In the genomic region with DNA sequence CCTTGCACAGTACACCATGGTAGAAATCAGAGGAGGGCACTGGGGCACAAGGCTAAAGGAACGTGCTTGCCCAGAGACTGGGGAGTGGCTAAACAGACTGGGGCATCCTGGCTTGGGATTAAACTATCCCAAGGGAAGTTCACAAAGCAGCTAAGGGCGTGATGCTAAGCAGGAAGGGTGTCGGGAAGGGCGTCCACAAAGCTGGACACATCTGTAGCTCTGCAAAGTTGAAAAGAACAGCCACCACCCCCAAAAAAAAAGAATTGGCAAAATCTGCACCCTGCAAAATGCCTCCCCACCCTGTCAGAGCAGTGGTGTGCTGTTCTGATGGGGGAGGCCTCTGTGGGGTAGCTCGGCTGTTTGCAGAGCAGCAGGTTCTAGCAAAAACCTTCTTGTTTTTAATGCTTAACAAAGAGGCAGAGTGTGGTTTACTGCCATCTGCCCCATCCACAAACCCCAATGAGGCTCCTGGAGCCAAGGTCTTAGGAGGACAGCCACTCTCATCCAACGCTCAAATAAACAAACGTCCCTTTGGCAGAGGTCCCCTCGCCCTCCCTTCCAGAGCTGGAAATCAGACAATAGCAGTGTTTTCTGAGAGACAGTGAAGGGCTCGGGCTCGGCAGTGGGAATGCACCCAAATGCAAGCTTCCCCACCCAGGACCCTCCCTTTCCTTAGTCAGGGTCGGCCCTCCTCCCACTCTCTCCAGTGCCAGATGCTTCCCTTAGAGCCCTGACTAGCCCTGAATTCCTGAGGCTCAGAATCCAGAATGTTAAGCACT, we compare ENCODE assay signal across 8 mouse cellular contexts. TPM values are rescaled to one million over a fixed set of nuclear protein-coding genes. Genes with fewer than 3 reads are reported as not detected.
DNase-seq lines count a peak whose midpoint lies in the region; ATAC-seq lines count a peak whose summit lies in the region.

No protein-coding gene starts in this region.

- WGBS in hindbrain, embryonic 14.5 days, result 31% methylated on average over 11 of the region's 11 CpGs
- WGBS in limb, embryonic 12.5 days, result 47% methylated on average over 11 of the region's 11 CpGs
- WGBS in neural tube, embryonic 13.5 days, result 39% methylated on average over 11 of the region's 11 CpGs

- no peaks in the 10 kb centered on the region for H3K27me3 ChIP-seq in hindbrain, embryonic 14.5 days (ENCODE audit: control insufficient read depth, insufficient read depth, low read length)
- H3K27me3 ChIP-seq in limb, embryonic 12.5 days, result no peaks in the 10 kb centered on the region
- H3K27me3 ChIP-seq in neural tube, embryonic 13.5 days, result no peaks in the 10 kb centered on the region

- DNase-seq in cerebellum, adult 11 months, result peak; percentile 27
- peak; percentile 79 to 84 for DNase-seq in gastrocnemius, adult 8-10 months (ENCODE audit: low spot score in 2 of 2)
- peak; percentile 62 for DNase-seq in hindbrain, embryonic 14.5 days (ENCODE audit: low spot score)
- DNase-seq in T-cell, adult 2 months (ENCODE audit: low spot score), result no peak

- no peak overlapping the region for H3K4me3 ChIP-seq in brown adipose tissue, adult 24 weeks (ENCODE audit: insufficient read depth, low read depth, low read length)
- H3K4me3 ChIP-seq in hindbrain, embryonic 14.5 days (replicated peaks; ENCODE audit: low read length), result no peak overlapping the region
- no peak overlapping the region for H3K4me3 ChIP-seq in limb, embryonic 12.5 days (replicated peaks)
- no peak overlapping the region for H3K4me3 ChIP-seq in neural tube, embryonic 13.5 days

- no peak for ATAC-seq in cerebellum, adult (ENCODE audit: insufficient number of reproducible peaks, low FRiP score, low TSS enrichment)
- ATAC-seq in hindbrain, embryonic 14.5 days (ENCODE audit: low FRiP score), result peak; percentile 77; the same call in 1 of the 2 replicates
- no peak for ATAC-seq in limb, embryonic 12.5 days (ENCODE audit: insufficient number of reproducible peaks, insufficient read depth, low FRiP score, low TSS enrichment, low read depth)
- peak; percentile 77 for ATAC-seq in neural tube, embryonic 13.5 days (ENCODE audit: low read depth)

- no peak overlapping the region for H3K9ac ChIP-seq in hindbrain, embryonic 14.5 days
- H3K9ac ChIP-seq in limb, embryonic 12.5 days (replicated peaks), result no peak overlapping the region
- peak overlapping the region; percentile 5; the same call in 1 of the 2 replicates for H3K9ac ChIP-seq in neural tube, embryonic 13.5 days

- H3K4me1 ChIP-seq in brown adipose tissue, adult 24 weeks (ENCODE audit: control insufficient read depth, insufficient read depth, insufficient read length, low read length), result peaks cover 60% of the 10 kb centered on the region
- H3K4me1 ChIP-seq in hindbrain, embryonic 14.5 days (replicated peaks; ENCODE audit: control insufficient read depth, insufficient read depth, low read length), result peaks cover 14% of the 10 kb centered on the region
- H3K4me1 ChIP-seq in limb, embryonic 12.5 days (replicated peaks), result peaks cover 7% of the 10 kb centered on the region; the same call in 1 of the 2 replicates
- peaks cover 44% of the 10 kb centered on the region for H3K4me1 ChIP-seq in neural tube, embryonic 13.5 days (replicated peaks)

- H3K27ac ChIP-seq in brown adipose tissue, adult 24 weeks (replicated peaks; ENCODE audit: low read depth, low read length), result peak overlapping the region; percentile 96
- H3K27ac ChIP-seq in hindbrain, embryonic 14.5 days, result peak overlapping the region; percentile 60
- peak overlapping the region; percentile 26; the same call in 1 of the 2 replicates for H3K27ac ChIP-seq in limb, embryonic 12.5 days
- H3K27ac ChIP-seq in neural tube, embryonic 13.5 days (replicated peaks), result peak overlapping the region; percentile 74

- no peaks in the 10 kb centered on the region for H3K9me3 ChIP-seq in hindbrain, embryonic 14.5 days (ENCODE audit: control insufficient read depth, low read length)
- no peaks in the 10 kb centered on the region for H3K9me3 ChIP-seq in limb, embryonic 12.5 days
- no peaks in the 10 kb centered on the region for H3K9me3 ChIP-seq in neural tube, embryonic 13.5 days

- H3K36me3 ChIP-seq in hindbrain, embryonic 14.5 days (replicated peaks; ENCODE audit: control insufficient read depth, insufficient read depth), result no peaks in the 10 kb centered on the region
- no peaks in the 10 kb centered on the region for H3K36me3 ChIP-seq in limb, embryonic 12.5 days
- no peaks in the 10 kb centered on the region for H3K36me3 ChIP-seq in neural tube, embryonic 13.5 days

- H3K4me2 ChIP-seq in hindbrain, embryonic 14.5 days (replicated peaks), result no peak overlapping the region
- no peak overlapping the region for H3K4me2 ChIP-seq in limb, embryonic 12.5 days
- no peak overlapping the region for H3K4me2 ChIP-seq in neural tube, embryonic 13.5 days

RNA-seq across cellular contexts. Expression of a gene that starts 12.2 kb away (rescaled TPM):
- polyA plus RNA-seq in brown adipose tissue, adult 24 weeks (2012; ENCODE audit: insufficient read depth, insufficient read length, missing spikeins), result 3.5 and 5.5 TPM in 2 replicates
- 10 to 100 TPM; 21.3 to 26.3 (median 23.9) TPM for total RNA-seq in gastrocnemius, adult 8-10 months (2022)
- 2.5 and 2.6 TPM in 2 replicates for polyA plus RNA-seq in hindbrain, embryonic 14.5 days (2014; fragmentation: Nextera tagmentation; extraction: Ambion mirVana)
- 3.2 and 4.9 TPM in 2 replicates for polyA plus RNA-seq in limb, embryonic 12.5 days (2016; fragmentation: Nextera tagmentation; extraction: Ambion mirVana)
- polyA plus RNA-seq in neural tube, embryonic 13.5 days (2015; fragmentation: Nextera tagmentation; extraction: Ambion mirVana), result 2.6 and 3.4 TPM in 2 replicates

RNA-seq across cellular contexts. Expression of a gene that starts 17.9 kb away (rescaled TPM):
- polyA plus RNA-seq in brown adipose tissue, adult 24 weeks (2012; ENCODE audit: insufficient read depth, insufficient read length, missing spikeins), result not detected in 2 replicates
- not detected for total RNA-seq in gastrocnemius, adult 8-10 months (2022)
- not detected in 2 replicates for polyA plus RNA-seq in hindbrain, embryonic 14.5 days (2014; fragmentation: Nextera tagmentation; extraction: Ambion mirVana)
- polyA plus RNA-seq in limb, embryonic 12.5 days (2016; fragmentation: Nextera tagmentation; extraction: Ambion mirVana), result not detected in 2 replicates
- polyA plus RNA-seq in neural tube, embryonic 13.5 days (2015; fragmentation: Nextera tagmentation; extraction: Ambion mirVana), result 0.14 TPM in 1 of 2 replicates, not detected in the other

Comparison
In these comparisons a context has a peak if more than half of its experiments do, and no peak if none do; other contexts are left out.
1. ATAC-seq: peak in hindbrain, embryonic 14.5 days (single experiment) and neural tube, embryonic 13.5 days (single experiment); none in cerebellum, adult (single experiment) and limb, embryonic 12.5 days (single experiment).
2. H3K27ac ChIP-seq: peak in every context shown above with its lines; median percentile 96 in brown adipose tissue, adult 24 weeks; 74 in neural tube, embryonic 13.5 days; 60 in hindbrain, embryonic 14.5 days; 26 in limb, embryonic 12.5 days.